Mouse (Mus musculus) heart, adult 18-20 months (tissue): Measurements from ENCODE around the gene Adamts14. TPM values are rescaled to one million over a fixed set of nuclear protein-coding genes. Genes with fewer than 3 reads are reported as not detected.

ENCODE experiments used
- total RNA-seq, 2 experiments: library from RNA; stranded (reverse); gene quantifications; 2 replicates each; pipeline ENCODE4 v1.2.3; 2021

Gene Adamts14
- total RNA-seq, 2 experiments from 2014 or later, result 0.79 to 1.0 TPM

Other genes starting within 250 kb of the Adamts14 start
- gene Pcbd1, start 184.1 kb downstream of the Adamts14 start, total RNA-seq, result 1 to 10 TPM in 1 of 2 experiments, under 1 TPM in 1; 0.77 to 1.3 TPM
- 10 to 100 TPM; 16.6 to 22.3 TPM for gene Sgpl1, start 125.7 kb downstream of the Adamts14 start, total RNA-seq
- not detected for gene Tbata, start 101.5 kb downstream of the Adamts14 start, total RNA-seq
- under 1 TPM; 0.40 to 0.59 TPM for gene Prf1, start 24.4 kb upstream of the Adamts14 start, total RNA-seq
- 10 to 100 TPM; 16.0 to 16.2 TPM for gene Pald1, start 110.1 kb upstream of the Adamts14 start, total RNA-seq
- gene Nodal, start 144.5 kb upstream of the Adamts14 start, total RNA-seq, result not detected
- gene Eif4ebp2, start 179.2 kb upstream of the Adamts14 start, total RNA-seq, result 10 to 100 TPM; 63.9 to 82.2 TPM
- gene Lrrc20, start 202.4 kb upstream of the Adamts14 start, total RNA-seq, result 10 to 100 TPM; 32.8 to 39.8 TPM